Mouse (Mus musculus) midbrain, postnatal 0 days (tissue): ENCODE data around the gene Stra6l. TPM values are rescaled to one million over a fixed set of nuclear protein-coding genes. Genes with fewer than 3 reads are reported as not detected.

Experiments used
- ATAC-seq: fragments of 200-750 bp; cut with Nextera tagmentation; 2 replicates; pipeline ENCODE4 v1.8.0; 2017; ENCODE audit warnings: moderate number of reproducible peaks, mild to moderate bottlenecking, moderate TSS enrichment, moderate library complexity; ENCODE audit not compliant: low FRiP score
- DNase-seq: peaks from one replicate; pipeline ENCODE4 v3.0.0-alpha.2; 2015; ENCODE audit warnings: low spot score
- H3K27ac ChIP-seq: fragments of 300-500 bp; sonication (generic); 2 replicates; pipeline ENCODE4 v1.5.1; 2014; ENCODE audit warnings: low read depth, mild to moderate bottlenecking, low read length, mixed read lengths
- H3K27me3 ChIP-seq: fragments of 300-500 bp; sonication (generic); 2 replicates; pipeline ENCODE4 v1.6.1; 2014; ENCODE audit warnings: low read length, control low read depth, mixed read lengths; ENCODE audit not compliant: insufficient read depth
- H3K36me3 ChIP-seq: fragments of 300-500 bp; sonication (generic); 2 replicates; pipeline ENCODE4 v1.6.1; 2014; ENCODE audit warnings: low read length, control low read depth, mixed read lengths; ENCODE audit not compliant: insufficient read depth
- H3K4me1 ChIP-seq: fragments of 300-500 bp; sonication (generic); 2 replicates; pipeline ENCODE4 v1.6.1; 2014; ENCODE audit warnings: mild to moderate bottlenecking, control low read depth, antibody characterized with exemption, low read length, mixed read lengths; ENCODE audit not compliant: insufficient read depth
- H3K4me2 ChIP-seq: fragments of 300-500 bp; sonication (generic); 2 replicates; pipeline ENCODE4 v1.6.1; 2014; ENCODE audit warnings: low read depth, mild to moderate bottlenecking, low read length, mixed read lengths; ENCODE audit not compliant: poor library complexity, severe bottlenecking
- H3K4me3 ChIP-seq: fragments of 300-500 bp; sonication (generic); 2 replicates; pipeline ENCODE4 v1.5.1; 2014; ENCODE audit warnings: low read depth, mild to moderate bottlenecking, low read length, moderate library complexity
- H3K9ac ChIP-seq: fragments of 300-500 bp; sonication (generic); replicated peaks from 2 replicates; pipeline ENCODE4 v1.6.1; 2014; ENCODE audit warnings: mild to moderate bottlenecking, low read length, moderate library complexity, mixed read lengths; ENCODE audit not compliant: poor library complexity, severe bottlenecking
- H3K9me3 ChIP-seq: fragments of 300-500 bp; sonication (generic); 2 replicates; pipeline ENCODE4 v1.6.1; 2016; ENCODE audit warnings: low read length, control low read depth
- CTCF ChIP-seq: IDR thresholded peaks from 2 replicates; pipeline ENCODE4 v1.5.1; 2016; ENCODE audit warnings: antibody characterized with exemption, mild to moderate bottlenecking
- WGBS: fragments of 180-500 bp; shearing (Covaris S2); extraction: QIAGEN DNeasy Blood & Tissue Kit; methylation state at CpG from one replicate; pipeline ENCODE4 v1.1.7; 2014; 5-methylcytosine and 5-hydroxymethylcytosine counted together
- polyA plus RNA-seq: library from polyadenylated mRNA; unstranded; fragments of >200 nt; fragmentation: Nextera tagmentation; extraction: Ambion mirVana; gene quantifications from 2 replicates; pipeline ENCODE4 v1.2.1, GENCODE M21; 2015
- total RNA-seq: library from RNA; depleted of rRNA; stranded (reverse); fragments of >200 nt; gene quantifications from 2 replicates; pipeline ENCODE4 v1.2.3, GENCODE M21; 2014; rRNA removed

The Stra6l gene
- 0.71 and 1.4 TPM in 2 replicates for total RNA-seq
- polyA plus RNA-seq, result 0.46 and 0.56 TPM in 2 replicates

DNA sequence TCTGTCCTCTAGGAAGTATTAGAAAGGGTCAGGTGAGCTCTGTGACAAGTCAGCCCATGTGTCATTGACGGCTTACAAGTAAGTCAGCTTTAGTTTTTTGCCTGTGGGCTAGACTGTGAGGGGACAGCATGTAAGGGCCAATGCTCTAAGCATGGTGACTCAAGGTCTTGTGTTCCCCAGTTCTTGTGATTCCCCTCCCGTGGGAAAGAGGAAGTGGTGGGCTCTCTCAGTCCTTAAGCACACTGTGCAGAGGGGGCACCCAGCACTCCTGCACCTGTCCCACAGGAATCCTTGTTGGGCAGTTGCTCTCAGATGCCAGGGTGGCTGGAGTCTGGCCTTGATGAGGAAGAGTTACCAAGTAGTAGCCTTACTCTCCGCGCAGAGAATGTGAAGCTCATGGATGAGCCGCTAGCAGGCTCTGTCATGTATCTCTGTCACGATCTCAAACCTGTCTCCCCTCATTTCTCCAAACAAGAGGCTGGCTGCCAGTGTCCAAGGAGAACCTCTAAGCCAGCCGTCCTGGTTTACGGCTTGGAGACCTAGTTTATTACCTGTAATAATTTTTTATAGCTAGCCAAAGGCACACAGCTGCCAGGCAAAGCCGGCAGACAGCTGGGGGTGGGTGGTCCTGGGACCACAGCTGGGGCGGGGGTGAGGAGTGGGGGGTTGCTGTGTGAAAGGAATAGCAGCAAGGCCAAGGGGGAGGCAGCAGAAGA lies at the start of gene Stra6l:
Gene Stra6l (plus strand): TSS at position 556 of the 716 bp plus-strand sequence.
- H3K27me3 ChIP-seq, result no peaks in the 10 kb centered on the region
- H3K9ac ChIP-seq, result no peak within 1 kb of the TSS
- no peak within 1 kb of the TSS for H3K27ac ChIP-seq
- H3K4me2 ChIP-seq, result no peak within 1 kb of the TSS
- H3K9me3 ChIP-seq, result no peaks in the 10 kb centered on the region
- ATAC-seq (no peak), DNase-seq (no peak)
- no peaks in the 10 kb centered on the region for H3K36me3 ChIP-seq
- no peak within 1 kb of the TSS for H3K4me3 ChIP-seq
- no peaks in the 10 kb centered on the region for H3K4me1 ChIP-seq
- TF ChIP-seq CTCF, result no peak
- WGBS, result 81% methylated on average over 10 of the region's 10 CpGs

DNA sequence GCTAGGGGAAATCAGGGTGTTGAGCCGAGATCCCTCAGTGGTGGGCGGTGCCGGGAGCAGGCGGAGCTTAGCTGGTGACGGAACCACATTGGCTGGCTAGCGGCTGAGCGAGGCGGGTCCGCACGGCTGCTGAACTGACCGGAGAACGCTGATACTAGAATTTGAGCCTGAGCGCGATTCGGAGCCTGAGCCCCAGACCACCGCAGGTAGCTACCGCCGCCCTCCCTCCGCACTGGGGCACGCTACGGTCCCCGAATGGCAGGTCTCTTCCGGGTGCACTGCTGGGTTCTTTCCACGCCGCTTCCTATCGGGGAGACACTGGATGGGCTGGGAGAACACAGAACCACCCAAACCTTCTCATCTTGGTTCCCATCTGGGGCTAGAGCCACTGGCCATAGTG lies 49.5 kb upstream of the Stra6l start, which contains the start of gene Aldh1b1:
Gene Aldh1b1 (plus strand): TSS at position 59 of the 400 bp plus-strand sequence.
- ATAC-seq, result peak; percentile 70
- DNase-seq, result peak; percentile 77
- Histone ChIP-seq H3K36me3 (peaks cover 4% of the 10 kb centered on the region; the same call in 1 of the 2 replicates), H3K9me3 (no peaks in the 10 kb centered on the region), H3K9ac (peak within 1 kb of the TSS; percentile 65), H3K4me3 (peak within 1 kb of the TSS; percentile 54), H3K4me1 (peaks cover 5% of the 10 kb centered on the region; the same call in 1 of the 2 replicates), H3K27ac (peak within 1 kb of the TSS; percentile 62; the same call in 1 of the 2 replicates), H3K4me2 (peak within 1 kb of the TSS; percentile 78), H3K27me3 (no peaks in the 10 kb centered on the region)
- TF ChIP-seq CTCF, result no peak
- under 1% methylated on average over 26 of the region's 26 CpGs for WGBS

DNA sequence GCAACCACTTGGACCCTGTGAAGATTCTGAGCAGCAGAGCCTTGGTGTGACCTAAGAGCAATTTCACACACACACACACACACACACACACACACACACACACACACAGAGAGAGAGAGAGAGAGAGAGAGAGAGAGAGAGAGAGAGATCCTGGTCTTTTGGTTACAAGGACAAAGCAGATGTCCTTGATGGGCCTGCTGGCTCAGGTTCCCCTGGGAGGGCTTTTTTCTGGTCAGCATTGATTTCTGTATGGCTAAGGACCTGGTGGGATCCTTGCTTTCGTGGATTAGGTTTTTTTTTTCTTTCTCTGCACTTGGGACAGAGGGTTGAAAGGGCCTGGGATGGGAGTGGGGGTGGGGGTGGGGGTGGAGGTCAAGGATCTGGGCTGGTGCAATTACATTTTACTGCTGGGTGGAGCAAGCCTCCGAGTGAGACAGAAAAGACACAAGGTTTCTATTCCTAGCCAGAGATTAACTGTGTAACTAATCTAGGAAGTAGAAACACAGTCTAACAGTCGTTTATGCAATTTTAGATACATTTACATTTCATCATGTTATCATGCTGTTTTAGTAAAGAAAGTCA lies 48.4 kb upstream of the Stra6l start:
- ATAC-seq, result no peak
- WGBS, result 39% methylated on average over 3 of the region's 3 CpGs
- Histone ChIP-seq H3K27me3 (no peaks in the 10 kb centered on the region), H3K4me3 (no peak overlapping the region), H3K9ac (no peak overlapping the region), H3K9me3 (no peaks in the 10 kb centered on the region), H3K36me3 (peaks cover 6% of the 10 kb centered on the region; the same call in 1 of the 2 replicates), H3K4me1 (peaks cover 5% of the 10 kb centered on the region; the same call in 1 of the 2 replicates), H3K4me2 (no peak overlapping the region), H3K27ac (no peak overlapping the region)
- DNase-seq, result no peak
- TF ChIP-seq CTCF, result no peak

DNA sequence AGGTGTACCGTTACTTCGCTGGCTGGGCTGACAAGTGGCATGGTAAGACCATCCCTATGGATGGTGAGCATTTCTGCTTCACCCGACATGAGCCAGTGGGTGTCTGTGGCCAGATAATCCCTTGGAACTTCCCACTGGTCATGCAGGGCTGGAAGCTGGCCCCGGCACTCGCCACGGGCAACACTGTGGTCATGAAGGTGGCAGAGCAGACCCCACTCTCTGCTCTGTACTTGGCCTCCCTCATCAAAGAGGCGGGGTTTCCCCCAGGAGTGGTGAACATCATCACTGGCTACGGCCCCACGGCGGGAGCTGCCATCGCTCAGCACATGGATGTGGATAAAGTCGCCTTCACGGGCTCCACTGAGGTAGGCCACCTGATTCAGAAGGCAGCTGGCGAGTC lies 45.6 kb upstream of the Stra6l start:
- no peak overlapping the region for H3K9ac ChIP-seq
- no peak for TF ChIP-seq CTCF
- peaks cover 6% of the 10 kb centered on the region; the same call in 1 of the 2 replicates for H3K36me3 ChIP-seq
- ATAC-seq (no peak), DNase-seq (no peak)
- no peaks in the 10 kb centered on the region for H3K27me3 ChIP-seq
- no peak overlapping the region for H3K4me3 ChIP-seq
- H3K4me2 ChIP-seq, result no peak overlapping the region
- H3K27ac ChIP-seq, result no peak overlapping the region
- WGBS, result 92% methylated on average over 14 of the region's 14 CpGs
- H3K9me3 ChIP-seq, result no peaks in the 10 kb centered on the region
- H3K4me1 ChIP-seq, result no peaks in the 10 kb centered on the region

DNA sequence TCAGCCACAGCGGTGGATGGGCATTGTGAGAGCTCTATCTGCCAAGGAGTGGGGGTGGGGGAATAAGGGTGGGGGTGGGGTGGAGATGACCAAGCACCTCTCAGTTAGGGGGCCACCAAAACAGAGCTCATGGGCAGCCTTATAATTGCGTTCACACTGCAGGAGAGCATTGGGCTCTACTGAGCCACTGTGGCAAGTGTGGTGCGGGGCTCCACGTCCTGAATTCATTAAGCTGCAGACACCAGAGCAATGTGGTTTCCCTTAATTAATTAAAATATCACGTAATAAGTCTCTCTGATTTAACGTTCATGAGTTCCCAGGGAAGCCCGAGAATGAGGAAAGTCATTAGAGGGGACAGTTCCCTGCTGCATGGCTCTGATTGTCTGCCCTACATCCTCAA lies 40.4 kb upstream of the Stra6l start:
- no peak for ATAC-seq

DNA sequence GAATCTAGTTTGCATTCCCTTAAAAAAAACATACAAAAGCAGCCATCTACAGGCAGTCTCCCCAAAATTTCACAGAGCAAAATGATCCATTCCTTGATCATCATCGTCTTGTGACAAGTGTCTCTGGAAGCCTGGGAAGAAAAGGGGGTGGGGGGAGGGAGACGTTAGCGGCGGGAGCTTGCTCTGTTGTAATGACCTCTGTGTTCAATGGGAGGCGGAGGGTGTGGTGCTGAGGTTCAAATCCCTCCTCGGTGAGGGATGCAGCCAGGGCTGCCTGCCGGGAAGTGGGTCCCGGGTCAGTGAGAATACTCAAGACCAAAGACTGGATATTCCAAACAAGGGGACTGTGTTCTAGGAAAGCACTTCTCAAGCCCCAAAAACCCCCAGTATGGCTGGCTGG lies 37.2 kb upstream of the Stra6l start:
- no peaks in the 10 kb centered on the region for H3K36me3 ChIP-seq
- TF ChIP-seq CTCF, result no peak
- H3K4me2 ChIP-seq, result no peak overlapping the region
- no peak overlapping the region for H3K27ac ChIP-seq
- DNase-seq (no peak), ATAC-seq (no peak)
- no peak overlapping the region for H3K4me3 ChIP-seq
- 16% methylated on average over 8 of the region's 8 CpGs for WGBS
- H3K27me3 ChIP-seq, result no peaks in the 10 kb centered on the region
- no peaks in the 10 kb centered on the region for H3K4me1 ChIP-seq
- no peak overlapping the region for H3K9ac ChIP-seq
- no peaks in the 10 kb centered on the region for H3K9me3 ChIP-seq

More for the DNA sequence above, 40.4 kb upstream of the Stra6l start:
- H3K4me1 ChIP-seq, result no peaks in the 10 kb centered on the region
- H3K27ac ChIP-seq, result no peak overlapping the region
- WGBS, result 38% methylated on average over 7 of the region's 7 CpGs
- H3K9me3 ChIP-seq, result no peaks in the 10 kb centered on the region
- H3K9ac ChIP-seq, result no peak overlapping the region
- H3K27me3 ChIP-seq, result no peaks in the 10 kb centered on the region
- DNase-seq, result no peak
- no peak overlapping the region for H3K4me3 ChIP-seq
- no peak for TF ChIP-seq CTCF
- peaks cover 2% of the 10 kb centered on the region; the same call in 1 of the 2 replicates for H3K36me3 ChIP-seq
- H3K4me2 ChIP-seq, result no peak overlapping the region
